Mouse (Mus musculus): Measurements from ENCODE around the gene Slc5a2.

Gene Slc5a2

DNA sequence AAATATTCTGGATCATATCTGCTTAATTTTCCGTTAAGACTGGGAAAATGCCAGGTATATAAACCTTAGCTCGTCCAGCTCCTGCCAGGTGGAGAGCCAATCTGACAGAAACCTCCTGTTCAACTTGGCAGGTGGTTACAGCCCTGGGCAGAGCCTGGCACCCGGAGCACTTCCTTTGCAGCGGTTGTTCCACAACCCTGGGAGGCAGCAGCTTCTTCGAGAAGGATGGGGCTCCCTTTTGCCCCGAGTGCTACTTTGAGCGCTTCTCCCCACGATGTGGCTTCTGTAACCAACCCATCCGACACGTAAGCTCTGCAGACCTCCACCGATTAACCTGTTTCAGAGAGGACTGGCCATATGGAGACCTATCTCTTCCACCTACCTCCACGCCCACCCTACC lies 13.5 kb upstream of the Slc5a2 start:
- no peak for DNase-seq (ENCODE audit: low spot score)

- DNase-seq (ENCODE audit: low spot score), result peak; percentile 67
Observed at GRCm38 (mm10) chr7:128252609-128253008, 12.8 kb upstream of the Slc5a2 start.

GRCm38 (mm10) chr7:128254978-128255377 lies 10.5 kb upstream of the Slc5a2 start:
- no peak for DNase-seq (ENCODE audit: low spot score)

DNA sequence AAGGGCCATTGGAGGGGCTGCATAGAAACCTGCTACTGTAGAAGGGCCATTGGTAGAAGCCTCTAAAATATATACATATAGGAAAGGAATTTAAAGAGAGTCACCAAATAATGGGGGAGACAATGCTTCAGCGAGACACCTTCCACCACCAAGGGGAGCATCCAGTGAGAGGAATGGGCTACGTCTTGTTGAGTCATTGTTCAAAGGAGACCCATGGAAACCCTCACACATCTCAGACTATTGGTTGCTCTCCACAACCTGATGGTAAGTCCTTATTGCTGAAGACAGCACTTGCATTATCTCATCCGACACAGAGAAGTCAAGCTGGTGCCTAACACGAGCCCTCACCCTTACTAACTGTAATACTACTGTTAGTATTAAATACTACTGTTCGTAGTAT lies 9.7 kb upstream of the Slc5a2 start:
- no peak for DNase-seq (ENCODE audit: low spot score)

- no peak for DNase-seq (ENCODE audit: low spot score)
Observed at GRCm38 (mm10) chr7:128256783-128257334, 8.6 kb upstream of the Slc5a2 start.

GRCm38 (mm10) chr7:128266056-128266455 lies 599 bp downstream of the Slc5a2 start:
- no peak for DNase-seq (ENCODE audit: low spot score)

DNA sequence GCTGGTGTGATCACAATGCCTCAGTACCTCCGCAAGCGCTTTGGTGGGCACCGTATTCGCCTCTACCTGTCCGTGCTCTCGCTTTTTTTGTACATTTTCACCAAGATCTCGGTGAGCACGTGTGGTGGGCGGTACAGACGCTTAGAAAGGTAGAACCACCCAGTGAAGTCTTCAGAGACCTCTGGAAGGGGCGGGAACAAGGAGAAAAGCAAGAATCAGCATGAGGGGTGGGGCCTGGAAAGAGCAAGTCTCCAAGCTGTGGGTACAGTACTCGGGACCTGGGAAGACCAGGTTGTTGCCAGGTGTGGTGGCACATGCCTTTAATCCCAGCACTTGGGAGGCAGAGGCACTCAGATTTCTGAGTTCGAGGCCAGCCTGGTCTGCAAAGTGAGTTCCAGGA lies 1.9 kb downstream of the Slc5a2 start:
- DNase-seq (ENCODE audit: low spot score), result no peak

GRCm38 (mm10) chr7:128267813-128268212 lies 2.4 kb downstream of the Slc5a2 start:
- no peak for DNase-seq (ENCODE audit: low spot score)

DNA sequence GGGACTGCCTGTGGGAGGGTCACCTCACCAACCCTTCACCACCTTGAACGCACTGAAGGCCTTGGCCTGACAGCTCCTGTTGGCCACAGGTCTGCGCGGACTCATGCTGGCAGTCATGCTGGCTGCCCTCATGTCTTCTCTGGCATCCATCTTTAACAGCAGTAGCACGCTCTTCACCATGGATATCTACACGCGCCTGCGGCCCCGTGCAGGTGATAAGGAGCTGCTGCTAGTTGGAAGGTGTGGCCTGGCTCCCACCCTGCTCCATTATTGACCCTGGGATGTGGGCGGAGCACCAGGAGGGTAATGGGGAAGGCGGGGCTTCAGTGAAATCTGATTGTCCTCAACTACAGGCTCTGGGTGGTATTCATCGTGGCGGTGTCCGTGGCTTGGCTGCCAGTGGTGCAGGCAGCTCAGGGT lies 5.0 kb downstream of the Slc5a2 start:
- DNase-seq (ENCODE audit: low spot score), result no peak

DNA sequence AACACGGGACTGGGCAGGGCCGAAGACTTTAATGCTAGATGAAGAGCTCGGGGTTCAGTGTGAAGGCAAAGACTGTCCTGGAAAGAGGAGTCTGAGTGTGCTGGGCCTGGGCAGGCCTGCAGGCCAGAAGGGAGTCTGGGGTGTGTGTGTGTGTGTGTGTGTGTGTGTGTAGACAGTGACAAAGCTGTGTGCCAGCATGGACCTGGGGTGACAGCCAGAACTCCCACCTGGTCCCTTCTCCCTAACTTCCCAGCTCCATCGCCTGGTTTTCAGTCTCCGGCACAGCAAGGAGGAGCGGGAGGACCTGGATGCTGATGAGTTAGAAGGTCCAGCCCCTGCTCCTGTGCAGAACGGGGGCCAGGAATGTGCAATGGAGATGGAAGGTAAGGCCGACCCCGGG lies 6.0 kb downstream of the Slc5a2 start:
- DNase-seq (ENCODE audit: low spot score), result no peak

DNA sequence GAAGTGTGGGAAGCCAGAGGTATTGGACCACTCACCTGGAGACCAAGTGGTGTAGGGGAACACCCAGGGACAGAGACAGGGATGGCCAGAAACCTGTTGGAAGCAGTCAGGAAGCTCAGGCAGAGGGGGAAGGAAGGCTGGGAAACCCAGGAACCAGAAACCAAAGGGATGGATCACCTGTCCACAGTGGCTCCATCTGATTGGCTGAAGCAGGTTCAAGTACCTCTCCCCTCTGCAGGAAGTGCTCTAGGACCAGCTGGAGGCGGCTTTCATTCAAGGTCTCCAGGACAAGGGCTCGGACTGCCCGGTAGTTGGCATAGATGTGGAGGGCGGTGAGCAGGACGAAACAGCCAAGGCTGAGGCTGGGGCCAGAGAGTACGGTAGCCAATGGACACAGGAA lies 10.6 kb downstream of the Slc5a2 start:
- no peak for DNase-seq (ENCODE audit: low spot score)

DNA sequence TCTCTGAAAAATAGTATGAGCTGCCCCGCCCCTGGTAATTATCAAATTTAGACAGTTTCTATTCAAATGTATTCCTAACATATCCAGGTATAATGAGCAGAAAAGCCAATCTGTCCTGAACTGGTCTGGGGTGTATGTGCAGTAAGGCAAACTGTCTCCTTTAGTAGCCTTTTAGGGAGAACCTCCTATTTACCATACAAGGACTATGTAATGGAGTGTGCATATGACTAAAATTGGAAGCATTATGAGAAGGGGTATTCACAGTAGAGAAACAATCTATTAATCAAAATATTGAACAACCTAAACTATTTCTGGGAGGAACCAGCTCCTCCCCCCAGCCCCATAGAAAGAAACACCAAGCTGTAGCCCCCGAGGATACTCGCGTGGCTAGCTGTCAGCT lies 14.3 kb downstream of the Slc5a2 start:
- no peak for DNase-seq (ENCODE audit: low spot score)

GRCm38 (mm10) chr7:128281765-128282164 lies 16.3 kb downstream of the Slc5a2 start:
- DNase-seq (ENCODE audit: low spot score), result no peak

DNA sequence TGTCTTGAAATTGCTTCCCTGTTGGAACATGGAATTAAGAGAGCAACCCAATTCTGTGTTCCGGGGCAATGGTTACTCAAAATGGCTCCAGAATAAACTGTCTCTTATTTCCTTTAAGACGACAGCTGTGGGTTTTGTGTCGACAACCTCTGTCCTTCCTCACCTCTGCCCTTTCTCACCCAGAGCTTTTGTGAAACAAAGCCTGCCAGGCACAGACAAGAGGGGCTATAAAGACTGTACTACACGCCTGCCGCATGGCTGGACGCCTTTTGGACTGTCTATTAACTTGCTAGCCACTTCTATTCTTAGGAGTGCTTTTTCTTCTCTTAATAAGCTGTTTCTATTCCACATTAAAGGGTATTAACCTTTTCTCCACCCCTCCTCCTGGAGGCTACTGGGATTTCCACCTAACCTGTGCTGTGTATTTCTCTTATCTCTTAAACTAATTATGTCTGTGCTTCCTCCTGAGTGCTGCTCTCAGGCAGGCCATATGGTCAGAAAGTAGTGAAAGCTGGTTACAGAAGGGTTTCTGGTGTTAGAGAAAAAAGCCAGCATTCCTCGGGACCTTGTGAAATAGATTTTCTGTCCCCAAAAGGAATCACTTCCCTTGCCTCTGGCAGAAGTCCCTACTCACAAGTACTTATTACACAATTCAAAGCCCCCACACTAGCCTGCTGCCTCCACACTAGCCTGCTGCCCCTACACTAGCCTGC lies 17.2 kb downstream of the Slc5a2 start:
- peak; percentile 82 for DNase-seq (ENCODE audit: low spot score)

DNA sequence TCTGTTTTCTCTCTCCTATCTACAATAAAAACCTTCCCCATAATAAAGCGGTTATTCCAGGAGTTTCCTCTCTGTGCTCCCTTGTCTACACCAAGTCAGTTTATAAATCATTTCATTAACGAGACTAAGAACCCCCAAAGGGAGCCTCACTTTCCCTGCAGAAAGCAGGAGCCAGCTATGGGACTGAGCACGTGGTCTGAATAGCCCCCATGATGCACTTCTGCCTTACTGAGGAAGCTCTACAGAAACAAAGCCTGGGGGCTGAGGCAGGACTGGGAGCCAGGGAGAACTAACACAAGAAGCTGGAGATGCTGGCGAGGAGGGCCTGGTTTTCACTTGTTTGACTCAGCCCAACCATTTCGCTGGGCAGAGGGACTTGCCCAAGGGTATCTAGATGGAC lies 18.6 kb downstream of the Slc5a2 start:
- peak; percentile 27 for DNase-seq (ENCODE audit: low spot score)

- no peak for DNase-seq (ENCODE audit: low spot score)
Observed at GRCm38 (mm10) chr7:128285060-128285459, 19.6 kb downstream of the Slc5a2 start.

GRCm38 (mm10) chr7:128288923-128289544 lies 23.6 kb downstream of the Slc5a2 start:
- DNase-seq (ENCODE audit: low spot score), result peak; percentile 71

DNA sequence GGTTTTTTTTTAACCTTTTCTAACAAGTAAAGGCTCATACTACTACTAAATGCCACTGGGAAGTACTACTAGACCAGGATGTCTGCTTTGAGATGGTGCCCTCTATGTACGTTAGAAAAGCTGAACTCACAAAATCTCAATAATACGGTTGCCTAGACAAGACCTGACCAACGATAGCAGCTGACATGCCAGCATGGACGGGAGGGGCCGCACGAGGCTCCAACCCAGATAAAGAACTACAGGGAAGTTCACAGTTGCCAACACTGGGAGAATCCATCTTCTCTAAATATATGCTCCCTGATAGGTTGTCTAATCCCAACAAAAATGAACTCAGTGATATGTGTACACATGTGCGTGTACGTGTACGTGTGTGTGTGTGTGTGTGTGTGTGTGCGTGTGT lies 29.3 kb downstream of the Slc5a2 start:
- DNase-seq (ENCODE audit: low spot score), result no peak

DNA sequence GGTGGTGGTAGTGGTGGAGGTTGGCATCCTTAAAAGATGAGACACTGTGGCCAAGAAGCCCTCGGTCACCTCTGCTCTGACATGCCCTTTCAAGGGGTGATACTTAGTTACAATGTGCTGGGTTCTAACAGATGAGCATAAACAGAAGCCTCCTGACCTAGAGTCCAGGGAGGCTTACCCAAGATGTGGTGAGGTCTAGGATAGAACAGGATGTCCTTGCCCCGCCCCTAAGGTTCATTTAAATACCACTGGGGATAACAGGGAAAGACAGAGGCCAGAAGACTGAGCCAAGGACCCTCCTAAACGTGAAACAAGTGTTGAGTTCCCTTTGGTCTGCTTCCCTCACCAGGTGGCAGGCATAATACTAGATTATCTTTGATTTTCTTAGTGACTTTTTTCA lies 31.1 kb downstream of the Slc5a2 start:
- DNase-seq (ENCODE audit: low spot score), result no peak

- no peak for DNase-seq (ENCODE audit: low spot score)
Observed at GRCm38 (mm10) chr7:128297291-128297616, 31.8 kb downstream of the Slc5a2 start.

DNA sequence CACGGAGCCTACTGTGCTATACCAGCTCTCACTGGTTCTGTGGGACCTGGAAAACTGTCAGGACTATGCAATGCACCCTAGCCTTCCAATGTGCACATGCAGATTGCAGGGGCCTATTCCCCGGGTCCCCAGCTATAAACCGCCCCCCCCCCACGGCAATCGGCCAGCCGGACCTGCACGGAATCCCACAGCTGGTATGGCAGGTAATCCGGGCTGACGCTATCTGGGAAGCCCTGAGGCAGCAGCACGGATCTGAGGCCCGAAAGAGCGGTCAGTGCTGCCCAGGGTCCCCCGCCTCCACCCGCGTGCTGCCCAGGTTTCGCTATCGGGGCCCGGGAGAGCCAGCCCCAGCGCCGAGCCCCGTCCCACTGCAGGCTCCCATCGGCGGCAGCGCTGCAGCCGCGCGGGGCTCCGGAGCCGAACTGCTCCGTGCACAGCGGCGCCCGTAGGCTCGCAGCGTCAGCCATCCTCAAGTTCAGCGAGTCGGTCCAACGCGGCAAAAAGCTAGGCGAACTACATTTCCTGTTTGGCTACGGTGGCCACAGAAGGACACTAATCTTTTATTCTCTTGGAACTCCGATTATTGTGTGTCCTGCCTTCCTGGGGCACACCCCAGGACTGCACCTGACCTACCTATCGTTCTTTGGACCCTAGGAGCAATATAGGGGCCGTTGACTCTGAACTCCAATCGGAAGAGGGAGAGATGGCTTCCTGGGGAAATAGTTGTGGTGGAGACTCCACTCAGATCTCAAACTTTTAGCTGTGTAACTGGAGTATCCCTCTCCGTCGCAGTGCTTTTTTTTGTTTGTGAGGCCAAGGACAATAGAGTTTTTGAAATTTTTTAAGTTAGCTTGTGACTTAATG lies 32.4 kb downstream of the Slc5a2 start, which contains the start of gene BC017158:
Gene BC017158 (minus strand): TSS at position 554 of the 864 bp plus-strand sequence.
- peak; percentile 89 for DNase-seq (ENCODE audit: low spot score)

DNA sequence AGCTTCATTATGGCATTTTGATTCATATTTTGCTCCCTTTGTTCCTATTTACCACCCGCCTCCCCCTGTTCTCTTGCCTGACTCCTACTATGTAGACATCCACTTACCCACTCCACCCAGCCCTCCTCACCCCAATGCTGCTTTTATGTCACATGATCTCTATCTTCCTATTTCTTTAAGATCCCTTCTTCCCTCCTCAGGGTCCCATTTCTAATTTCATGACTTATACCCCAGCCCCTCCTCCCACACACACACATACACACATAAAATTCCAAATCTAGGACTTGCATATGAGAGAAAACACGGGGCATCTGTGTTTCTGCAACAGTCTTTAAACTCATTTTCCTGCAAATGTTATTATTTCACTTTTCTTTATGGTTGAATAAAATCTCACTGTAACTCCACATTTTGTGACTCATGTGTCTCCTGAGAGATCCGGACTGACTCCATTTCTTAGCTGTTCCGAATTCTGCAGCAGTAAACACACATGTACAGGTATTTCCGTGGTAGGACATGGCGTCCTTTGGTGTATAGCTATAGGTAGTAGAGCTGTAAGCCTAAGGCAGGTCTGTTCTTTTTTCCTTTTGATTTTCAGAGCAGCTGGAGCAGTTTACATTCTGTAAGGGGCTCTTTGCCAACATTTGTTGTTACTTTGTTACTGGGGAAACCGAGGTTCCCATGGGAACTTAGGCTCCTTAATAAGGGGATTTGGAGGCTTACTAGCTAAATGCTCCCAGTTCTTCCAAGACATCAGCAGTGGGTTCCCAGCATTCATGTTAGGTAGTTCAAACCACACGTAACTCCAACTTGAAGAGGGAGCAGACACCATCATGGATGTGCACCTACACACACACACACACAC lies 33.3 kb downstream of the Slc5a2 start:
- DNase-seq (ENCODE audit: low spot score), result no peak
